Mouse (Mus musculus): ENCODE data around the gene Vmn2r42. TPM values are rescaled to one million over a fixed set of nuclear protein-coding genes. Genes with fewer than 3 reads are reported as not detected.

The Vmn2r42 gene
- polyA plus RNA-seq (2012; rRNA removed; ENCODE audit: low replicate concordance) = not detected in 2 replicates

GRCm38 (mm10) chr7:8200220-8200619 is at the start of gene Vmn2r42:
Vmn2r42 (minus strand) TSS chr7:8200320.

GRCm38 (mm10) chr7:8161554-8161953 is 38.6 kb downstream of the Vmn2r42 start, which contains the start of gene Vmn2r41:
Vmn2r41 (minus strand) TSS chr7:8161654.

Other genes with a start within 250 kb of the Vmn2r42 start
- gene Vmn2r41, start 38.7 kb downstream of the Vmn2r42 start, polyA plus RNA-seq (2012; rRNA removed; ENCODE audit: low replicate concordance) = not detected in 2 replicates
- gene Vmn2r43, start 60.3 kb upstream of the Vmn2r42 start, polyA plus RNA-seq (2012; rRNA removed; ENCODE audit: low replicate concordance) = not detected in 2 replicates
- gene Vmn2r44, start 183.0 kb upstream of the Vmn2r42 start, polyA plus RNA-seq (2012; rRNA removed; ENCODE audit: low replicate concordance) = not detected in 2 replicates

Data from duodenum, adult 2 months (tissue).